Mouse (Mus musculus): ENCODE results near the gene Gjb1.
A peak's percentile ranks its signal among the peaks of the same experiment; 100 is the strongest.
"Not testable (repeated sequence)": the region's sequence is repeated elsewhere in the genome, so short reads cannot be mapped to it uniquely, and the experiment has no call there.

The Gjb1 gene

DNA sequence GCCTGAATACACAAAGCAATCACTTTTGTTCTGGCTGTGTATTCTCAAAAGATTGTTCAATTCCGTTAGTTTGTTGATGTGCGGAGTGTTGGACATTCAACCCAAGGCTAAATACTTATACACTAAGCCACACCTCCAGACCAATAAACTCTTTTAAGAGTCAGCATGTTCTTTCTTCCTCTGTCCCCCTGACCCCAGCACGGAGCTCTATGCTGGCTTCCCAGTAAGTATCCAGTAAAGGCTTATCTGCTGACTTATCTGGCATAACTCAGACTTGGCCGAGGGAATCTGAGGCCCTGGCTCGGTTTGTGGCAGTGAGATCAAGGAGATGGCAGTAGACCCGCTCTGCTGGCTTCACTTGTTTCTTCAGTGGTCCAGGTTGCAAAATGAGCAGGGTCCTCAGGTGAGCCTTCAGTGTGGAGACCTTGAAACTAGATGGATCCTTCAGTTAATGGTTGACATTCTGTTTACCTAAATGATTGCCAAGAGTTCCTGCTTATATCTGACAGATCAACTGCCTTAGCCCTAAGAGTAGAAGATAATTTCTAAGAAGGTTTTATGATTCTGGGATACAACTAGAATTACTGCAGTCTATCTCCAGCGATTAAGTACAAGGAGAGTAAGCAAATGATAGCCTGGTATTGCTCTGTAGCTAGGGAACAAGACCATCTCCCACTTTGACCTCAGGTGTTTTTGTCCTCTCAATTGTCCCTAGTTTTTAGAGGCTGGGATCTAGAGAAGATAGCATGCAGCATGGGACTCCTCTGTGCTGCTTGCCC, at the start of gene Gjb1:
Gene Gjb1 (plus strand): TSS at position 189 of the 779 bp plus-strand sequence.
- no peaks in the 10 kb centered on the region for H3K9me3 ChIP-seq (ENCODE audit: low read length)
- H3K4me3 ChIP-seq (replicated peaks; ENCODE audit: low read length), result no peak within 1 kb of the TSS
- no peak for TF ChIP-seq POU5F1 (IDR thresholded peaks at IDR 0.05; ENCODE audit: borderline replicate concordance, low read length)
- TF ChIP-seq CTCF (conservative IDR thresholded peaks at IDR 0.05; ENCODE audit: low read length), result no peak
- TF ChIP-seq NANOG (IDR thresholded peaks at IDR 0.05; ENCODE audit: borderline replicate concordance, low read length), result no peak
- H3K27me3 ChIP-seq (ENCODE audit: insufficient read depth, low read length), result no peaks in the 10 kb centered on the region
- H3K36me3 ChIP-seq (ENCODE audit: insufficient read depth, low read length), result no peaks in the 10 kb centered on the region
- peaks cover 28% of the 10 kb centered on the region for H3K4me1 ChIP-seq (replicated peaks; ENCODE audit: low read depth, low read length)

- H3K4me1 ChIP-seq (replicated peaks; ENCODE audit: low read depth, low read length), result peaks cover 58% of the 10 kb centered on the region
- H3K27me3 ChIP-seq (ENCODE audit: insufficient read depth, low read length), result no peaks in the 10 kb centered on the region
- no peaks in the 10 kb centered on the region for H3K9me3 ChIP-seq (ENCODE audit: low read length)
- no peak overlapping the region for H3K4me3 ChIP-seq (replicated peaks; ENCODE audit: low read length)
- no peaks in the 10 kb centered on the region for H3K36me3 ChIP-seq (ENCODE audit: insufficient read depth, low read length)
- TF ChIP-seq CTCF (conservative IDR thresholded peaks at IDR 0.05; ENCODE audit: low read length), result peak; percentile 67
- no peak for TF ChIP-seq POU5F1 (IDR thresholded peaks at IDR 0.05; ENCODE audit: borderline replicate concordance, low read length)
- no peak for TF ChIP-seq NANOG (IDR thresholded peaks at IDR 0.05; ENCODE audit: borderline replicate concordance, low read length)
Observed at GRCm38 (mm10) chrX:101329372-101330028, 46.7 kb upstream of the Gjb1 start.

GRCm38 (mm10) chrX:101332031-101332374, 44.2 kb upstream of the Gjb1 start:
- Histone ChIP-seq H3K36me3 (ENCODE audit: insufficient read depth, low read length) (no peaks in the 10 kb centered on the region), H3K9me3 (ENCODE audit: low read length) (no peaks in the 10 kb centered on the region), H3K4me1 (replicated peaks; ENCODE audit: low read depth, low read length) (peaks cover 49% of the 10 kb centered on the region), H3K4me3 (replicated peaks; ENCODE audit: low read length) (peak overlapping the region; percentile 70), H3K27me3 (ENCODE audit: insufficient read depth, low read length) (no peaks in the 10 kb centered on the region)
- no peak for TF ChIP-seq POU5F1 (IDR thresholded peaks at IDR 0.05; ENCODE audit: borderline replicate concordance, low read length)
- no peak for TF ChIP-seq NANOG (IDR thresholded peaks at IDR 0.05; ENCODE audit: borderline replicate concordance, low read length)
- TF ChIP-seq CTCF (conservative IDR thresholded peaks at IDR 0.05; ENCODE audit: low read length), result no peak

- H3K4me1 ChIP-seq (replicated peaks; ENCODE audit: low read depth, low read length), result peaks cover 49% of the 10 kb centered on the region
- no peaks in the 10 kb centered on the region for H3K27me3 ChIP-seq (ENCODE audit: insufficient read depth, low read length)
- peak overlapping the region; percentile 71 for H3K4me3 ChIP-seq (replicated peaks; ENCODE audit: low read length)
- TF ChIP-seq NANOG (IDR thresholded peaks at IDR 0.05; ENCODE audit: borderline replicate concordance, low read length) (no peak), POU5F1 (IDR thresholded peaks at IDR 0.05; ENCODE audit: borderline replicate concordance, low read length) (no peak), CTCF (conservative IDR thresholded peaks at IDR 0.05; ENCODE audit: low read length) (no peak)
- no peaks in the 10 kb centered on the region for H3K36me3 ChIP-seq (ENCODE audit: insufficient read depth, low read length)
- no peaks in the 10 kb centered on the region for H3K9me3 ChIP-seq (ENCODE audit: low read length)
Observed at GRCm38 (mm10) chrX:101332375-101333211, 43.6 kb upstream of the Gjb1 start.

- Histone ChIP-seq H3K36me3 (ENCODE audit: insufficient read depth, low read length) (no peaks in the 10 kb centered on the region), H3K9me3 (ENCODE audit: low read length) (no peaks in the 10 kb centered on the region), H3K27me3 (ENCODE audit: insufficient read depth, low read length) (no peaks in the 10 kb centered on the region), H3K4me1 (replicated peaks; ENCODE audit: low read depth, low read length) (peaks cover 32% of the 10 kb centered on the region), H3K4me3 (replicated peaks; ENCODE audit: low read length) (no peak overlapping the region)
- TF ChIP-seq NANOG (IDR thresholded peaks at IDR 0.05; ENCODE audit: borderline replicate concordance, low read length), result no peak
- TF ChIP-seq CTCF (conservative IDR thresholded peaks at IDR 0.05; ENCODE audit: low read length), result peak; percentile 57
- TF ChIP-seq POU5F1 (IDR thresholded peaks at IDR 0.05; ENCODE audit: borderline replicate concordance, low read length), result no peak
Observed at GRCm38 (mm10) chrX:101334606-101335005, 41.6 kb upstream of the Gjb1 start.

DNA sequence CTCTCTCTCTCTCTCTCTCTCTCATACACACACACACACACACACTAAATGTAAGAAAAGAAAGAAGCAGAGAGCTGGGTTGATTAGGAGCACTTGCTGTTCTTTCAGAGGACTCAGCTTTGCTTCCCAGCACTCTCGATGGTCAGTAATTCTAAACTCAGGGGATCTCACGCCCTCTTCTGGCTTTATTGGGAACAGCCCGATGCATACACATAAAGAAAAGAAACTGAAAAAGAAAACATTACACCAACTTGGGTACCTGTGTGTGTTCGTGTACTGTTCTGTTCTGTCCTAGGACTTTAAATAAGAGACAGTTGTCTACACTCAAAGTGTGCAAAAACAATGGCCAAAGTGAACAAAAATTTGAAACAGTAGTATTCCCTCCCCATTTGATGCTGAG, 37.5 kb upstream of the Gjb1 start:
- TF ChIP-seq POU5F1 (IDR thresholded peaks at IDR 0.05; ENCODE audit: borderline replicate concordance, low read length) (no peak), CTCF (conservative IDR thresholded peaks at IDR 0.05; ENCODE audit: low read length) (peak; percentile 59)
- no peaks in the 10 kb centered on the region for H3K9me3 ChIP-seq (ENCODE audit: low read length)
- no peaks in the 10 kb centered on the region for H3K27me3 ChIP-seq (ENCODE audit: insufficient read depth, low read length)
- no peaks in the 10 kb centered on the region for H3K36me3 ChIP-seq (ENCODE audit: insufficient read depth, low read length)
- H3K4me3 ChIP-seq (replicated peaks; ENCODE audit: low read length), result no peak overlapping the region
- peaks cover 11% of the 10 kb centered on the region for H3K4me1 ChIP-seq (replicated peaks; ENCODE audit: low read depth, low read length)

- H3K4me3 ChIP-seq (replicated peaks; ENCODE audit: low read length); H3K9me3 ChIP-seq (ENCODE audit: low read length); H3K27me3 ChIP-seq (ENCODE audit: insufficient read depth, low read length); H3K36me3 ChIP-seq (ENCODE audit: insufficient read depth, low read length); H3K4me1 ChIP-seq (replicated peaks; ENCODE audit: low read depth, low read length): not testable (repeated sequence)
Observed at GRCm38 (mm10) chrX:101342837-101343236, 33.3 kb upstream of the Gjb1 start.

DNA sequence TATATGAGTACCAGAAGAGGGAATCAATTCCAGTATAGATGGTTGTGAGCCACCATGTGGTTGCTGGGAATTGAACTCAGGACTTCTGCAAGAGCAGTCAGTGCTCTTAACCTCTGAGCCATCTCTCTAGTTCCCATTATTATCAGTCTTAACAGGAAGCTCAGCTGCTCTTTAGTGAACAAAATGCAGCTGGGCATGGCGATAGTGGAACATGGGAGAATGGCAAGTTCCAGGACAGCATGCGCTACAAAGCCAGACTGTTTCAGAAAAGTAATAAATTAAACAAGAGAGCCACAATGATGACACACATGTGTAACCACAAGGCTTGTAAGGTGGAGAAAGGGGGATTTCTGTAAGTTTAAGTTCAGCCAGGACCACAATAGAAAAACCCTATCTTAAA, 30.7 kb upstream of the Gjb1 start:
- Histone ChIP-seq H3K9me3 (ENCODE audit: low read length) (no peaks in the 10 kb centered on the region), H3K36me3 (ENCODE audit: insufficient read depth, low read length) (no peaks in the 10 kb centered on the region), H3K4me3 (replicated peaks; ENCODE audit: low read length) (no peak overlapping the region), H3K4me1 (replicated peaks; ENCODE audit: low read depth, low read length) (peaks cover 2% of the 10 kb centered on the region; the same call in 1 of the 2 replicates), H3K27me3 (ENCODE audit: insufficient read depth, low read length) (no peaks in the 10 kb centered on the region)
- TF ChIP-seq CTCF (conservative IDR thresholded peaks at IDR 0.05; ENCODE audit: low read length) (no peak), NANOG (IDR thresholded peaks at IDR 0.05; ENCODE audit: borderline replicate concordance, low read length) (no peak), POU5F1 (IDR thresholded peaks at IDR 0.05; ENCODE audit: borderline replicate concordance, low read length) (no peak)
